Mouse (Mus musculus) stomach, embryonic 14.5 days (tissue): ENCODE data around the gene 4933434E20Rik. TPM values are rescaled to one million over a fixed set of nuclear protein-coding genes. Genes with fewer than 3 reads are reported as not detected.
A peak's percentile ranks its signal among the peaks of the same experiment; 100 is the strongest.

ENCODE experiments used
- ATAC-seq: fragments of 200-750 bp; cut with Nextera tagmentation; 2 replicates; pipeline ENCODE4 v1.8.0; 2017; ENCODE audit warnings: low read depth, moderate TSS enrichment; ENCODE audit not compliant: insufficient number of reproducible peaks, insufficient read depth, low FRiP score
- H3K27ac ChIP-seq: fragments of 300-500 bp; sonication (generic); 2 replicates; pipeline ENCODE4 v1.5.1; 2014; ENCODE audit warnings: mild to moderate bottlenecking, low read length, moderate library complexity, mixed read lengths
- H3K27me3 ChIP-seq: fragments of 300-500 bp; sonication (generic); 2 replicates; pipeline ENCODE4 v1.6.1; 2014; ENCODE audit warnings: low read length, control low read depth, mixed read lengths; ENCODE audit not compliant: control insufficient read depth, insufficient read depth
- H3K36me3 ChIP-seq: fragments of 300-500 bp; sonication (generic); 2 replicates; pipeline ENCODE4 v1.6.1; 2014; ENCODE audit warnings: mild to moderate bottlenecking, control low read depth, low read length, moderate library complexity, mixed read lengths; ENCODE audit not compliant: control insufficient read depth, insufficient read depth
- H3K4me1 ChIP-seq: fragments of 300-500 bp; sonication (generic); 2 replicates; pipeline ENCODE4 v1.6.1; 2014; ENCODE audit warnings: low read length, control low read depth, mixed read lengths; ENCODE audit not compliant: control insufficient read depth, insufficient read depth
- H3K4me2 ChIP-seq: fragments of 300-500 bp; sonication (generic); replicated peaks from 2 replicates; pipeline ENCODE4 v1.6.1; 2014; ENCODE audit warnings: low read depth, low read length, control low read depth
- H3K4me3 ChIP-seq: fragments of 300-500 bp; sonication (generic); 2 replicates; pipeline ENCODE4 v1.5.1; 2014; ENCODE audit warnings: low read depth, low read length, control low read depth
- H3K9ac ChIP-seq: fragments of 300-500 bp; sonication (generic); replicated peaks from 2 replicates; pipeline ENCODE4 v1.6.1; 2014; ENCODE audit warnings: low read depth, mild to moderate bottlenecking, control low read depth, low read length, moderate library complexity, mixed read lengths
- H3K9me3 ChIP-seq: fragments of 300-500 bp; sonication (generic); 2 replicates; pipeline ENCODE4 v1.6.1; 2016; ENCODE audit warnings: low read depth, low read length, control low read depth; ENCODE audit not compliant: control insufficient read depth
- WGBS: fragments of 180-500 bp; shearing (Covaris S2); extraction: QIAGEN DNeasy Blood & Tissue Kit; methylation state at CpG from one replicate; pipeline ENCODE4 v1.1.7; 2014; 5-methylcytosine and 5-hydroxymethylcytosine counted together
- polyA plus RNA-seq: library from polyadenylated mRNA; unstranded; fragments of >200 nt; fragmentation: Nextera tagmentation; extraction: Ambion mirVana; gene quantifications from 2 replicates; pipeline ENCODE4 v1.2.1, GENCODE M21; 2014

4933434E20Rik gene
- polyA plus RNA-seq, 1 experiment from 2014 or later = 162 TPM

DNA sequence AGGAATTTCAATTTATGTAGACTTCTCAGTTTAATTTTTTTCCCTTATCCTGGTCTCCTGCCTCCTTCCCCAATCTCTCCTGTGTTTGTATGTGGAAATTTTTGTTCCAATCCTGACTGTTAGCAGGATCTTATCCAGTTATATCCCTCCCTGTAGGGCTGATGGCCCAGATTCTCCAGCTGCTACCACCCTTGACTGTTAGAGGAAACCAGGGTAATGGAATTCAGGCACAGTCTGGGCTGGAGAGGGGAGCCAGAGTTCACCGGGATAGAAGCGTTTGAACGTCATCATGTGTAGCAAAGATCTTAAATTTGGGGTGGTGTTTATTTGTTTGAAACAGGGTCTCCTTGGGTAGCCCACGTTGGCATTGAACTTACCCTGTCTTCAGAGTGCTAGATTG lies 33.4 kb downstream of the 4933434E20Rik start:
- no peak overlapping the region for H3K9ac ChIP-seq
- H3K36me3 ChIP-seq = peaks cover 26% of the 10 kb centered on the region
- H3K4me3 ChIP-seq = no peak overlapping the region
- H3K27ac ChIP-seq = peak overlapping the region; percentile 36; the same call in 1 of the 2 replicates
- ATAC-seq = no peak
- peaks cover 35% of the 10 kb centered on the region for H3K4me1 ChIP-seq
- no peak overlapping the region for H3K4me2 ChIP-seq
- 69% methylated on average over 4 of the region's 4 CpGs for WGBS
- no peaks in the 10 kb centered on the region for H3K27me3 ChIP-seq
- H3K9me3 ChIP-seq = no peaks in the 10 kb centered on the region

- Histone ChIP-seq H3K9me3 (no peaks in the 10 kb centered on the region), H3K4me1 (peaks cover 35% of the 10 kb centered on the region), H3K36me3 (peaks cover 30% of the 10 kb centered on the region), H3K9ac (no peak overlapping the region), H3K4me3 (no peak overlapping the region), H3K27ac (no peak overlapping the region; the same call in 1 of the 2 replicates), H3K4me2 (no peak overlapping the region), H3K27me3 (no peaks in the 10 kb centered on the region)
- WGBS = 69% methylated on average over 6 of the region's 6 CpGs
- no peak for ATAC-seq
Measured at GRCm38 (mm10) chr3:90085281-90085680, 33.8 kb downstream of the 4933434E20Rik start.

DNA sequence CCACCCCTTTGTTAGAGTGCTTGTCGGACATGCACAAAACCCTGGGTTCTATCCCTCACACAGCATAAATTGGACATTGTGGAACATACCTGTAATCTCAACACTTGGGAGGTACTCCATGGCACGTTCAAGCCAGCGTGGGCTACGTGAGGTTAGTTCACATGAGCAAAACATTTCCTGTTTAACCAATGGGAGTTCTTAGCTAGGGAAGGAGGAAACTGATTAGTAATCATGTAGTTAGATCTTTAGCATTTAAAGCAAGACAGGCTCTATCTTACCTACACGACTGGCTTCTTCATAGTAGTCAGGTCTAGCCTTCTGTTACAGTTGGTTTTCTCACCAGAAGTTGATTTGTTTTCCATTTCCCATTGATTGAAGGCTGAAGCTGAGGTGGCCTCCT lies 34.6 kb downstream of the 4933434E20Rik start:
- Histone ChIP-seq H3K36me3 (peaks cover 38% of the 10 kb centered on the region), H3K27ac (no peak overlapping the region), H3K9ac (no peak overlapping the region), H3K27me3 (no peaks in the 10 kb centered on the region), H3K4me2 (no peak overlapping the region), H3K4me3 (no peak overlapping the region), H3K4me1 (peaks cover 34% of the 10 kb centered on the region), H3K9me3 (no peaks in the 10 kb centered on the region)
- ATAC-seq = no peak
- 84% methylated on average over 5 of the region's 5 CpGs for WGBS

DNA sequence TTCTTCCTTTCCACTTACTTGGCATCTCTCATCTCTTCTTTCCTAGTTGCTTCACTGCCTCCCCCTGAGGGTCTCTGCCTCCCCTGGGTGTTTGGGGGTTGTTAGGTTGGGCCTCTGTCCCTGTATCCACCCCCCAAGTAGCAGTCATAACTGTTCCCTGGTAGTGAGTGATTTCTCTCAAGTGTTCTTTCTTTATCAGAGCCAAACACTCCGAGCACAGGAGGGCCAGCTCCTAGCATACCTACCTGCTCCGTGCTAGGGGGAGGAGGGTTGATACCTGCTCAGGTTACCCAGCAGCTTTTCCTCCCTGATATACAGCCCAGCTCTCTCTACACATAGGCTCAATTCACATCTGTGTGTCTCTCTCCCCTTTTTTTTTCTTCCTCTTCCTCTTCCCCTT lies 37.2 kb downstream of the 4933434E20Rik start:
- Histone ChIP-seq H3K4me1 (peaks cover 16% of the 10 kb centered on the region), H3K4me2 (no peak overlapping the region), H3K36me3 (peaks cover 61% of the 10 kb centered on the region), H3K9ac (no peak overlapping the region), H3K27me3 (no peaks in the 10 kb centered on the region), H3K27ac (no peak overlapping the region), H3K4me3 (no peak overlapping the region), H3K9me3 (no peaks in the 10 kb centered on the region)
- no peak for ATAC-seq
- WGBS = 92% methylated on average over 2 of the region's 2 CpGs

- H3K4me2 ChIP-seq = no peak overlapping the region
- H3K9me3 ChIP-seq = no peaks in the 10 kb centered on the region
- H3K4me3 ChIP-seq = no peak overlapping the region
- no peaks in the 10 kb centered on the region for H3K27me3 ChIP-seq
- H3K36me3 ChIP-seq = peaks cover 73% of the 10 kb centered on the region
- no peak overlapping the region for H3K27ac ChIP-seq
- H3K9ac ChIP-seq = no peak overlapping the region
- no peak for ATAC-seq
- H3K4me1 ChIP-seq = no peaks in the 10 kb centered on the region
- 71% methylated on average over 6 of the region's 6 CpGs for WGBS
Measured at GRCm38 (mm10) chr3:90090892-90091291, 39.5 kb downstream of the 4933434E20Rik start.

DNA sequence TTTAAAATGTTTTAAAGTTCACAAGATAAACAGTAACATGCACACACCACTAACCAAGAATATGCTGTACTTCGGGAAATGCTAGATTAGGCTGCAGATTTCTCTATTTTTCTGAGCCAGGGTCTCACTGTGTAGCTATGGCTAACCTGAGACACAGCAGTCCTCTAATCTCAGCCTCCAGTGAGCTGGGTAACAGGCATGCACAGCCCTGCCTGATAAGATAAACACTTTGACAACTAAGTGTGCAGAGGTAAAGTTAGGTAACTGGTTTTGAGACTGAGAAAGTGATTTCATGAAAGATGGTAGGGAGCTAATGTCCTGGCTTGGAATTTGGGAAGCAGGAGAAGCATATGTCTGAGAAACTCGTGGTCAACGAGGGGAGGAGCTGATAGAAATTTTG lies 43.0 kb downstream of the 4933434E20Rik start:
- H3K27ac ChIP-seq = no peak overlapping the region
- 93% methylated on average over 3 of the region's 3 CpGs for WGBS
- no peak overlapping the region for H3K9ac ChIP-seq
- no peak for ATAC-seq
- no peak overlapping the region for H3K4me3 ChIP-seq
- H3K4me1 ChIP-seq = no peaks in the 10 kb centered on the region
- no peak overlapping the region for H3K4me2 ChIP-seq
- peaks cover 69% of the 10 kb centered on the region for H3K36me3 ChIP-seq
- no peaks in the 10 kb centered on the region for H3K27me3 ChIP-seq
- no peaks in the 10 kb centered on the region for H3K9me3 ChIP-seq

- Histone ChIP-seq H3K27me3 (no peaks in the 10 kb centered on the region), H3K9me3 (no peaks in the 10 kb centered on the region), H3K4me3 (no peak overlapping the region), H3K4me2 (no peak overlapping the region), H3K9ac (no peak overlapping the region), H3K27ac (no peak overlapping the region), H3K36me3 (peaks cover 48% of the 10 kb centered on the region), H3K4me1 (no peaks in the 10 kb centered on the region)
- WGBS = 88% methylated on average over 5 of the region's 5 CpGs
- no peak for ATAC-seq
Measured at GRCm38 (mm10) chr3:90097928-90098327, 46.5 kb downstream of the 4933434E20Rik start.

- ATAC-seq = no peak
- Histone ChIP-seq H3K9me3 (no peaks in the 10 kb centered on the region), H3K27me3 (no peaks in the 10 kb centered on the region), H3K9ac (no peak overlapping the region), H3K36me3 (peaks cover 30% of the 10 kb centered on the region), H3K27ac (no peak overlapping the region), H3K4me1 (no peaks in the 10 kb centered on the region), H3K4me3 (no peak overlapping the region), H3K4me2 (no peak overlapping the region)
- 88% methylated on average over 3 of the region's 3 CpGs for WGBS
Measured at GRCm38 (mm10) chr3:90101010-90101409, 49.6 kb downstream of the 4933434E20Rik start.

- H3K36me3 ChIP-seq = peaks cover 24% of the 10 kb centered on the region
- 81% methylated on average over 2 of the region's 2 CpGs for WGBS
Measured at GRCm38 (mm10) chr3:90101673-90102072, 50.2 kb downstream of the 4933434E20Rik start.

More at GRCm38 (mm10) chr3:90101673-90102072, 50.2 kb downstream of the 4933434E20Rik start:
- Histone ChIP-seq H3K27ac (no peak overlapping the region), H3K9me3 (no peaks in the 10 kb centered on the region), H3K4me3 (no peak overlapping the region), H3K27me3 (no peaks in the 10 kb centered on the region), H3K4me1 (no peaks in the 10 kb centered on the region), H3K4me2 (no peak overlapping the region), H3K9ac (no peak overlapping the region)
- no peak for ATAC-seq
